Mouse (Mus musculus): ENCODE data around the gene AC170998.1. TPM values are rescaled to one million over a fixed set of nuclear protein-coding genes. Genes with fewer than 3 reads are reported as not detected.

The AC170998.1 gene
- polyA plus RNA-seq, 1 experiment, result 8.5 TPM

DNA sequence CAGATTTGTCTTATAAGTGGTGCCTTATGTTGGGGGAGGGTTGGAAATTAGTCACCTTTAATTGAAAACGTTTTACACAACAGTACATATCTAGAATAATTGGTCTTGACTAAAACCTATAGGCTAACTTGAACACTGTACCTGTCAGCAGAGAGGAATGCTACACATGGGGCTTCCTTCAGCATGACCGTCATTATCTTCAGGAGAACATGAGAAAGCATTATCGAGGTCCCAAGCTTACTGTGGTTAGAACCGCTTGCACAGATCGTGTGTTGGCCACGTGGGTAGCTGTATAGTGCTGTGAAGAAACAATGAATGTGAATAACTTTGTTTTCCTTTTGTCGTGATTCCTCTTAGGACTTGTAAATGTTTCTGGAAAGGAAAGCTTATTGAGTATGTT is 26.1 kb upstream of the AC170998.1 start:
- no peak for TF ChIP-seq CTCF (IDR thresholded peaks at IDR 0.05; ENCODE audit: low read depth, low read length)
- TF ChIP-seq EP300 (IDR thresholded peaks at IDR 0.05; ENCODE audit: insufficient read depth, low read depth, low read length), result no peak
- Histone ChIP-seq H3K27me3 (ENCODE audit: control insufficient read depth, insufficient read depth, low read length, poor library complexity, severe bottlenecking) (no peaks in the 10 kb centered on the region), H3K9ac (ENCODE audit: low read depth, poor library complexity, severe bottlenecking) (no peak overlapping the region), H3K9me3 (replicated peaks; ENCODE audit: control insufficient read depth, insufficient read depth, low read length, poor library complexity, severe bottlenecking) (no peaks in the 10 kb centered on the region), H3K4me3 (ENCODE audit: low read depth, low read length) (no peak overlapping the region), H3K36me3 (ENCODE audit: control insufficient read depth, insufficient read depth, low read length, poor library complexity, severe bottlenecking) (no peaks in the 10 kb centered on the region), H3K4me1 (ENCODE audit: control insufficient read depth, insufficient read depth, low read length) (peaks cover 2% of the 10 kb centered on the region), H3K27ac (ENCODE audit: insufficient read depth, low read length) (no peak overlapping the region)

DNA sequence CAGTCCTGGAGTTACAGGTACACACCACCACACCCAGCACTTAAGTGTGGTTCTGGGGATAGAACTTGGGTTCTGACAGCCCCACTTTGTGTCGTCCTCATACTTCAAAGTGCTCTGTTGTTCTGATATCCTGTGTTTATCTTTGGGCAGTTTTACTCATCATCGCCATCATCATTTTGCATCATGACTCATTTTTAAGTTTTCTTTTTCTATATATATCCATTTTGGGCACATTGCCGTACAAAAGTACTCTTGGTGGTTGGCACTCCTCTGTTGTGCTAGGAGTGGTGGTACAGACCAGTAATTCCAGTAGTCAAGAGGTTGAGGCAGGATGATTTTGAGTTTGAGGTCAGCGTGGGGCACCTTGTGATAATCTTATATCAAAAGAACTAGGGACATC is 24.7 kb upstream of the AC170998.1 start:
- TF ChIP-seq EP300 (IDR thresholded peaks at IDR 0.05; ENCODE audit: insufficient read depth, low read depth, low read length), result no peak
- TF ChIP-seq CTCF (IDR thresholded peaks at IDR 0.05; ENCODE audit: low read depth, low read length), result no peak
- TF ChIP-seq POLR2A (IDR thresholded peaks at IDR 0.05; ENCODE audit: insufficient read depth, low read length), result no peak
- Histone ChIP-seq H3K9me3 (replicated peaks; ENCODE audit: control insufficient read depth, insufficient read depth, low read length, poor library complexity, severe bottlenecking) (no peaks in the 10 kb centered on the region), H3K36me3 (ENCODE audit: control insufficient read depth, insufficient read depth, low read length, poor library complexity, severe bottlenecking) (no peaks in the 10 kb centered on the region)

DNA sequence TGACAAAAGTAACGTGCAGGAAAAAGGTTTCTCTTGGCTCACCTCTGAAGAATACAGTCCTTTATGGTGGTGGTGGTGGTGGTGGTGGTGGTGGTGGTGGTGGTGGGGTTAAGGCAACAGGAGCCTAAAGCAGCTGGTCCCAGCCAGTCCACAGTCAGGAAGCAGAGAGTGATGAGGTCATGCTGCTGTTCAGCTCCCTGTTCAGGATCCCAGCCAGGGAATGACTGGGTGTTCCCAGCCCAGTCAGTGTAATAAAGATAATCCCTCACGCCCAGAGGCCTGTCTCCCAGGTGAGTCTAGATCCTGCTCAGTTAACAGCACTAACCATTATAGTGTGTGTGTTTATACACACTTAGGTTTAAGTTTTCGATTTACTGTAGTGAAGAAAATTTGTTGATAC is 24.1 kb upstream of the AC170998.1 start:
- no peak overlapping the region for H3K4me3 ChIP-seq (ENCODE audit: low read depth, low read length)
- TF ChIP-seq EP300 (IDR thresholded peaks at IDR 0.05; ENCODE audit: insufficient read depth, low read depth, low read length) (no peak), POLR2A (IDR thresholded peaks at IDR 0.05; ENCODE audit: insufficient read depth, low read length) (no peak), CTCF (IDR thresholded peaks at IDR 0.05; ENCODE audit: low read depth, low read length) (no peak)
- no peak overlapping the region for H3K9ac ChIP-seq (ENCODE audit: low read depth, poor library complexity, severe bottlenecking)
- peaks cover 2% of the 10 kb centered on the region for H3K4me1 ChIP-seq (ENCODE audit: control insufficient read depth, insufficient read depth, low read length)
- H3K27ac ChIP-seq (ENCODE audit: insufficient read depth, low read length), result no peak overlapping the region
- no peaks in the 10 kb centered on the region for H3K36me3 ChIP-seq (ENCODE audit: control insufficient read depth, insufficient read depth, low read length, poor library complexity, severe bottlenecking)
- no peaks in the 10 kb centered on the region for H3K9me3 ChIP-seq (replicated peaks; ENCODE audit: control insufficient read depth, insufficient read depth, low read length, poor library complexity, severe bottlenecking)
- H3K27me3 ChIP-seq (ENCODE audit: control insufficient read depth, insufficient read depth, low read length, poor library complexity, severe bottlenecking), result no peaks in the 10 kb centered on the region

More for the DNA sequence above, 24.7 kb upstream of the AC170998.1 start:
- Histone ChIP-seq H3K4me3 (ENCODE audit: low read depth, low read length) (no peak overlapping the region), H3K27ac (ENCODE audit: insufficient read depth, low read length) (no peak overlapping the region), H3K4me1 (ENCODE audit: control insufficient read depth, insufficient read depth, low read length) (peaks cover 2% of the 10 kb centered on the region), H3K27me3 (ENCODE audit: control insufficient read depth, insufficient read depth, low read length, poor library complexity, severe bottlenecking) (no peaks in the 10 kb centered on the region), H3K9ac (ENCODE audit: low read depth, poor library complexity, severe bottlenecking) (no peak overlapping the region)

DNA sequence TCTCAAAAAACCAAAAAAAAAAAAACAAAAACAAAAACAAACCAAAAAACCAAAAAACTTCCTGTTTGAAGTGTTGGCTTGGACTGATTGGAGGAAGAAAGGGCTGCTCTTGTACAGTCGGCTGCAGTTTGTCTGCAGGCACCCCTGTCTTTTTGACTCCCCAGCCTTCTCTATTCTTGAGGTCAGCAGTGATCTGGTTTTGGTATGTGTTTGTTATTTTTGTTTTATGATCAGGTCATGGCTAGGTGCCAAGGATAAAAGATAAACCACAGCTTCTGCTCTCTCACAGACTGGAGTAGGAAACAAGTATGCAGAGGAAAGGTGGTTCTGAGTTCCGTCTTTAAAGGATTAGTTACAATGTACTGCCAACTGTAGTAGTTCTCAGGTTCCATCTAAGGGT is 23.2 kb upstream of the AC170998.1 start:
- no peak overlapping the region for H3K9ac ChIP-seq (ENCODE audit: low read depth, poor library complexity, severe bottlenecking)
- TF ChIP-seq EP300 (IDR thresholded peaks at IDR 0.05; ENCODE audit: insufficient read depth, low read depth, low read length) (no peak), POLR2A (IDR thresholded peaks at IDR 0.05; ENCODE audit: insufficient read depth, low read length) (no peak), CTCF (IDR thresholded peaks at IDR 0.05; ENCODE audit: low read depth, low read length) (no peak)
- H3K4me3 ChIP-seq (ENCODE audit: low read depth, low read length), result no peak overlapping the region
- H3K27ac ChIP-seq (ENCODE audit: insufficient read depth, low read length), result no peak overlapping the region
- no peaks in the 10 kb centered on the region for H3K27me3 ChIP-seq (ENCODE audit: control insufficient read depth, insufficient read depth, low read length, poor library complexity, severe bottlenecking)
- H3K9me3 ChIP-seq (replicated peaks; ENCODE audit: control insufficient read depth, insufficient read depth, low read length, poor library complexity, severe bottlenecking), result no peaks in the 10 kb centered on the region
- no peaks in the 10 kb centered on the region for H3K4me1 ChIP-seq (ENCODE audit: control insufficient read depth, insufficient read depth, low read length)
- no peaks in the 10 kb centered on the region for H3K36me3 ChIP-seq (ENCODE audit: control insufficient read depth, insufficient read depth, low read length, poor library complexity, severe bottlenecking)

DNA sequence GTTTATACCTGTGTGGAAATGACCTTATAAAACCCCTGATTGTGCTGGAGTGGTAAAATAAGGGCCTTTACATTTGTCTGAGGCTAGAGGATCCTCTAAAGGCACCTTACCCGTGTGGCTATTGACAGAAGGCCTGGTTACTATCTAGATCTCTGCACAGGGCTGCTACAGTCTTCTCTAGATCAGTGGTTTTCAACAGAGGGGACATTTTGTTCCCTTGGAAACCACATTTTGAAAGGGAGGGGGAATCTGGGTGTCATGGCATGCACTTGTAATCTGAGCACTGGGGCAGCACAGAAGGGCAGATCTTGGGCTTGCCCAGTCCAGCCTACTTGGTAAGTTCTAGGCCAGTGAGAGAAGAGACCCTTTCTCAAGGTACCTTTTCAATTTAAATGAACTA is 19.2 kb upstream of the AC170998.1 start:
- no peaks in the 10 kb centered on the region for H3K4me1 ChIP-seq (ENCODE audit: control insufficient read depth, insufficient read depth, low read length)
- TF ChIP-seq POLR2A (IDR thresholded peaks at IDR 0.05; ENCODE audit: insufficient read depth, low read length), result no peak
- TF ChIP-seq EP300 (IDR thresholded peaks at IDR 0.05; ENCODE audit: insufficient read depth, low read depth, low read length), result no peak
- TF ChIP-seq CTCF (IDR thresholded peaks at IDR 0.05; ENCODE audit: low read depth, low read length), result no peak
- H3K4me3 ChIP-seq (ENCODE audit: low read depth, low read length), result no peak overlapping the region
- H3K27me3 ChIP-seq (ENCODE audit: control insufficient read depth, insufficient read depth, low read length, poor library complexity, severe bottlenecking), result no peaks in the 10 kb centered on the region
- H3K36me3 ChIP-seq (ENCODE audit: control insufficient read depth, insufficient read depth, low read length, poor library complexity, severe bottlenecking), result no peaks in the 10 kb centered on the region
- no peaks in the 10 kb centered on the region for H3K9me3 ChIP-seq (replicated peaks; ENCODE audit: control insufficient read depth, insufficient read depth, low read length, poor library complexity, severe bottlenecking)
- no peak overlapping the region for H3K27ac ChIP-seq (ENCODE audit: insufficient read depth, low read length)
- no peak overlapping the region for H3K9ac ChIP-seq (ENCODE audit: low read depth, poor library complexity, severe bottlenecking)

DNA sequence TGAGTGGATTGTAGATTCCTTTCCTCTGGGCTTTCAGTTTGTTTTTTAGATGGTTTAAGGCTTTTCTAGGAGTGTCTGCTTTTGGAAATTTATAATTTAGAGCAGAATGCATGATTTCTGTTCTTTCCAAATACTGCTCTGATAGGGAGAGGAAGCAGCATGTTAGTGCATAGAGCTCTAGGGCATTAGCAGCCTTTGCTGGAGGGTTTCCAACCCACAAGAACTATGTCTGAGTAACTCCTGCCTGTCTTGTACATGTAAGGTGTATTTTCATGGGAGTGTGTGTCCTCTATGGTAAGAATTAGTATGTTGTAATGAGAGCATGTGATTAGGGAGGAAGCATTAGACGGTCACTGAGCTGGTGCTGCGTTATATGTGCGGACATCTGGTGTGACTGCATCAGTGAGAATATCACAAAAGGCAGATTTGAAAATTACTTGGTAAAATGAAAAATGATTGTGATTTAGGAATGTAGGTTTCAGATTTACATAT is 18.7 kb upstream of the AC170998.1 start:
- no peaks in the 10 kb centered on the region for H3K36me3 ChIP-seq (ENCODE audit: control insufficient read depth, insufficient read depth, low read length, poor library complexity, severe bottlenecking)
- TF ChIP-seq POLR2A (IDR thresholded peaks at IDR 0.05; ENCODE audit: insufficient read depth, low read length) (no peak), CTCF (IDR thresholded peaks at IDR 0.05; ENCODE audit: low read depth, low read length) (no peak), EP300 (IDR thresholded peaks at IDR 0.05; ENCODE audit: insufficient read depth, low read depth, low read length) (no peak)
- no peak overlapping the region for H3K4me3 ChIP-seq (ENCODE audit: low read depth, low read length)
- H3K27me3 ChIP-seq (ENCODE audit: control insufficient read depth, insufficient read depth, low read length, poor library complexity, severe bottlenecking), result no peaks in the 10 kb centered on the region
- H3K9ac ChIP-seq (ENCODE audit: low read depth, poor library complexity, severe bottlenecking), result no peak overlapping the region
- no peaks in the 10 kb centered on the region for H3K9me3 ChIP-seq (replicated peaks; ENCODE audit: control insufficient read depth, insufficient read depth, low read length, poor library complexity, severe bottlenecking)
- no peaks in the 10 kb centered on the region for H3K4me1 ChIP-seq (ENCODE audit: control insufficient read depth, insufficient read depth, low read length)
- H3K27ac ChIP-seq (ENCODE audit: insufficient read depth, low read length), result no peak overlapping the region
